Comparison of ENCODE assay signal across 19 mouse cellular contexts in the genomic region with DNA sequence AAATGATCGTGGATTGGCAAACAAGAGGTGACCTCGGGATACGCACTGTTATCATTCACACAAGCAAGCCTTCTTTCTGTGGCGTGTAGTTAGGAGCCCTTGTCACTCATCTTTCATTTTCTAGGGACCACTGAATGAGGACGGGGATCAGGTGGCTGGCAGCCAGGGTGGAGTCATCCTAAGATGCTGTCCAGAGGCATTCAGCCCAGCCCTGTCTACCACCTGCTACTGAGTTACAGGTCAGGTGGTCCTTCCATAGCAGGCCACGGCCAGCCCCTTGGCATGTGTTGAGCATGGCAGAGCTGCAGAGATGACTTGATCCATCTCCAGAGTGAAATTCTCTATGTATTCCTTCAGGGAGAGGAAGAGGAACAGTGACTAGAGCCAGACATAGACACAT.
A peak's percentile ranks its signal among the peaks of the same experiment; 100 is the strongest.
DNase-seq lines count a peak whose midpoint lies in the region.
"Had no signal": no experiment of that assay in that cellular context is flagged by ENCODE, and none has a peak within 500 bp of the region (broad histone marks: within the 10 kb centered on the region; RNA-seq: fewer than 3 reads in every experiment).

No protein-coding gene starts in this region.

- H3K27me3 ChIP-seq in heart, embryonic 10.5 days (ENCODE audit: insufficient read depth, poor library complexity, severe bottlenecking): peaks cover 44% of the 10 kb centered on the region; the same call in 1 of the 2 replicates

- H3K9me3 ChIP-seq in heart, embryonic 10.5 days: no peaks in the 10 kb centered on the region
- H3K9me3 ChIP-seq: embryonic facial prominence, embryonic 13.5 days; embryonic facial prominence, embryonic 15.5 days; forebrain, embryonic 10.5 days; forebrain, embryonic 12.5 days had no signal

- intact Hi-C loops in left cerebral cortex, postnatal 4 days (cut with DNase I): no loop called here

- no peak overlapping the region for H3K4me3 ChIP-seq in heart, embryonic 10.5 days
- H3K4me3 ChIP-seq: embryonic facial prominence, embryonic 13.5 days; embryonic facial prominence, embryonic 15.5 days; erythroblast, embryonic 14.5 days; forebrain, embryonic 10.5 days; forebrain, embryonic 12.5 days had no signal

- no peaks in the 10 kb centered on the region for H3K36me3 ChIP-seq in heart, embryonic 10.5 days
- H3K36me3 ChIP-seq: embryonic facial prominence, embryonic 13.5 days; embryonic facial prominence, embryonic 15.5 days; forebrain, embryonic 10.5 days; forebrain, embryonic 12.5 days had no signal

- no peak overlapping the region for H3K27ac ChIP-seq in heart, embryonic 10.5 days
- H3K27ac ChIP-seq: embryonic facial prominence, embryonic 13.5 days; embryonic facial prominence, embryonic 15.5 days; forebrain, embryonic 10.5 days; forebrain, embryonic 12.5 days had no signal

- H3K4me1 ChIP-seq in heart, embryonic 10.5 days: no peaks in the 10 kb centered on the region
- H3K4me1 ChIP-seq: embryonic facial prominence, embryonic 13.5 days; embryonic facial prominence, embryonic 15.5 days; forebrain, embryonic 12.5 days had no signal

- peak; percentile 66 to 74 for DNase-seq in cerebellum, postnatal 14 days
- DNase-seq in cerebellum, adult 9-10 months: no peak
- DNase-seq in heart, embryonic 10.5 days (ENCODE audit: low spot score): peak; percentile 61
- no peak for DNase-seq in heart, adult 8-10 months (ENCODE audit: low spot score)
- DNase-seq in left cerebral cortex, postnatal 4 days: peak; percentile 50
- no peak for DNase-seq in left cerebral cortex, adult 11 months (ENCODE audit: low spot score)
- DNase-seq: adrenal gland, adult 2 months; adrenal gland, postnatal 10 days; adrenal gland, postnatal 25 days; cerebellum, adult 11 months; cerebellum, adult 2 months; cerebellum, adult 9-11 months; cerebellum, postnatal 36 days; embryo, embryonic 11 days had no signal

- 86% methylated on average over 6 of the region's 6 CpGs for WGBS in heart, embryonic 10.5 days

Comparison
In these comparisons a context has a peak if more than half of its experiments do, and no peak if none do; other contexts are left out.
1. DNase-seq: peak in cerebellum, postnatal 14 days (2 of 2), heart, embryonic 10.5 days (single experiment) and left cerebral cortex, postnatal 4 days (single experiment); none in cerebellum, adult 9-10 months (single experiment), heart, adult 8-10 months (single experiment) and left cerebral cortex, adult 11 months (single experiment).